Mouse (Mus musculus): ENCODE measurements around the gene Otud4. TPM values are rescaled to one million over a fixed set of nuclear protein-coding genes. Genes with fewer than 3 reads are reported as not detected.
"Not testable (repeated sequence)": the region's sequence is repeated elsewhere in the genome, so short reads cannot be mapped to it uniquely, and the experiment has no call there.

Otud4 gene
- 12.4 and 13.3 TPM in 2 replicates for polyA plus RNA-seq (2015; fragmentation: Nextera tagmentation; extraction: Ambion mirVana)

DNA sequence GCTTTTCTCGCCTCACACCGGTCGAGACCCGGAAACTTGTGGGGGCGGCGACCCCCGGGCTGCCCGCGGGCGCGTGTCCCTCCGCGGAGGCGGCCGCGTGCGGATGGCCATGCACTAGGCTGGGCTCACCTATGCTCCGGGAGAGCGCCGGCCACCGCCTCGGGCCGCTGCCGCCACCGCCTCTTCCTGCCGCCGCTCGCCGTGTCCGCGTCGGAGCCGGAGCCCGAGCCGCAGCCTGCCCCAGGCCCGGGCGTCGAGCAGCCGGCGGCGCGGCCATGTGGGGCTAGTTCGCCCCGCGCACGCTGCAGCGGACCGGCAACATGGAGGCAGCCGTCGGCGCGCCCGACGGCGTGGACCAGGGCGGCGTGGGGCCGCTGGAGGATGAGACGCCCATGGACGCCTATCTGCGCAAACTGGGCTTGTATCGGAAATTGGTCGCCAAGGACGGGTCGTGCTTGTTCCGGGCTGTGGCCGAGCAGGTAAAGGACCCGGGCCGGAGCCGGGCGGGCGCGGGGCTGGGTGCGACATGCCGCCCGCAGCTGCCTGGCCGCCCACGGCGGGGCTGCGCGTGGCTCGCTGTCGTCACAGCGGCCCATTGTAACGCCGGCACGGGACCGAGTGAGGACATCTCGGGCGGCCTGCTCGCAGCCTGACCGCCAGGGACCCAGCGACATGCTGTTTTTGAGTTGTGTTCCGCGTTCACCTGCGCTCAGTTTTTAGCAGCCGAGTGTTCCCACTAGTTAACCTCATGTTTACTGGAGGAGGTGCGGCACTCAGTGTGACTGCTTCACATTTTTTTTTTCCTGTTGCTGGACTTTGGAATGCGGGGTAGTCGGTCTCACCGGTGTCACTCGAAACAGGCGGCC lies at the start of gene Otud4:
Gene Otud4, plus strand, starts transcription at position 33 of the 866 bp plus-strand sequence.
- H3K9me3 ChIP-seq, result peaks cover 5% of the 10 kb centered on the region
- H3K4me3 ChIP-seq, result peak within 1 kb of the TSS; percentile 75
- peak; percentile 53 for ATAC-seq (ENCODE audit: extremely low read depth, insufficient number of reproducible peaks, low FRiP score, low TSS enrichment)
- peaks cover 9% of the 10 kb centered on the region for H3K36me3 ChIP-seq
- peak within 1 kb of the TSS; percentile 77 for H3K4me2 ChIP-seq
- peak within 1 kb of the TSS; percentile 98 for H3K27ac ChIP-seq (replicated peaks)
- peak within 1 kb of the TSS; percentile 98 for H3K9ac ChIP-seq
- no peaks in the 10 kb centered on the region for H3K27me3 ChIP-seq (replicated peaks)
- under 1% methylated on average over 101 of the region's 103 CpGs for WGBS
- H3K4me1 ChIP-seq, result peaks cover 35% of the 10 kb centered on the region

DNA sequence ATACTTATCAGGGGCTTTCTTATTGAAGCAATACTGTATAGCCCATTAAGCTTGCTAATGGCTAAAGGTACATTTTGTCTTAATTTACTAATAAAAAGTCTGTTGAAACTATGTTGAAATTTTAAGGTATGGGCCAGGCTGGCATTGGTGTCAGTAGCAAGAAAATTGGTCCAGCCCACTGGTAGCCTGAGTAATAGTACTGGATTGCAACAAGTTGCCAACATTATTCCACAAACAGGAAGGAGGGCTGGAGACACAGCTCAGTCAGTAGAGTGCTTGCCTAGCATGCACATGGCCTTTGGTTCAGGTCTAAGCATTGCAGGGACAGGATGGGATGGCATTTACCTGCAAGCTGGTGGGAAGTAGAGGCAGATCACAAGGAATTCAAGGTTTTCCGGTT lies 38.5 kb upstream of the Otud4 start:
- no peak overlapping the region for H3K4me3 ChIP-seq
- 74% methylated on average over 1 of the region's 1 CpGs for WGBS
- ATAC-seq (ENCODE audit: extremely low read depth, insufficient number of reproducible peaks, low FRiP score, low TSS enrichment), result no peak

DNA sequence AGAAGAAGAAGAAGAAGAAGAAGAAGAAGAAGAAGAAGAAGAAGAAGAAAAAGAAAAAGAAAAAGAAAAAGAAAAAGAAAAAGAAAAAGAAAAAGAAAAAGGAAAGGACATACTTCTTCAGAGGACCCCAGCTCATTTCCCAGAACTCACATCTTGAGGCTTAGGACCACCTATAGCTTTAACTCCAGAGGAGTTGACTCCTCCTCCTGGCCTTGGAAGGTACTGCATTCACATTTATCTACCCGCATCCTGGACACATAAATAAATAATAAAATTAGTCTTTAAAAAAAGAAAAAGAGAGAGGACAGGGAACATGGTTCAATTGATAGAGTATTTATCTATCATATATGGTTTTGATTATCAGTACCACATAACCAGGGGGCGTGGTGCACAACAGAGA lies 36.2 kb upstream of the Otud4 start:
- WGBS, result 28% methylated on average over 2 of the region's 2 CpGs
- not testable (repeated sequence) for H3K9me3 ChIP-seq; H3K36me3 ChIP-seq; H3K9ac ChIP-seq; H3K27ac ChIP-seq (replicated peaks); ATAC-seq (ENCODE audit: extremely low read depth, insufficient number of reproducible peaks, low FRiP score, low TSS enrichment); H3K4me3 ChIP-seq; H3K4me1 ChIP-seq; H3K4me2 ChIP-seq; H3K27me3 ChIP-seq (replicated peaks)

More for the DNA sequence above, 38.5 kb upstream of the Otud4 start:
- no peak overlapping the region for H3K4me2 ChIP-seq
- no peaks in the 10 kb centered on the region for H3K27me3 ChIP-seq (replicated peaks)
- H3K27ac ChIP-seq (replicated peaks), result no peak overlapping the region
- no peaks in the 10 kb centered on the region for H3K9me3 ChIP-seq
- peaks cover 8% of the 10 kb centered on the region for H3K4me1 ChIP-seq
- no peaks in the 10 kb centered on the region for H3K36me3 ChIP-seq
- no peak overlapping the region for H3K9ac ChIP-seq

- no peak overlapping the region for H3K4me2 ChIP-seq
- H3K9ac ChIP-seq, result no peak overlapping the region
- H3K36me3 ChIP-seq, result no peaks in the 10 kb centered on the region
- peaks cover 12% of the 10 kb centered on the region for H3K4me1 ChIP-seq
- no peak overlapping the region for H3K4me3 ChIP-seq
- no peak for ATAC-seq (ENCODE audit: extremely low read depth, insufficient number of reproducible peaks, low FRiP score, low TSS enrichment)
- no peak overlapping the region for H3K27ac ChIP-seq (replicated peaks)
- no peaks in the 10 kb centered on the region for H3K9me3 ChIP-seq
- no peaks in the 10 kb centered on the region for H3K27me3 ChIP-seq (replicated peaks)
These were observed 33.2 kb upstream of the Otud4 start for GRCm38 (mm10) chr8:79606225-79606624.

DNA sequence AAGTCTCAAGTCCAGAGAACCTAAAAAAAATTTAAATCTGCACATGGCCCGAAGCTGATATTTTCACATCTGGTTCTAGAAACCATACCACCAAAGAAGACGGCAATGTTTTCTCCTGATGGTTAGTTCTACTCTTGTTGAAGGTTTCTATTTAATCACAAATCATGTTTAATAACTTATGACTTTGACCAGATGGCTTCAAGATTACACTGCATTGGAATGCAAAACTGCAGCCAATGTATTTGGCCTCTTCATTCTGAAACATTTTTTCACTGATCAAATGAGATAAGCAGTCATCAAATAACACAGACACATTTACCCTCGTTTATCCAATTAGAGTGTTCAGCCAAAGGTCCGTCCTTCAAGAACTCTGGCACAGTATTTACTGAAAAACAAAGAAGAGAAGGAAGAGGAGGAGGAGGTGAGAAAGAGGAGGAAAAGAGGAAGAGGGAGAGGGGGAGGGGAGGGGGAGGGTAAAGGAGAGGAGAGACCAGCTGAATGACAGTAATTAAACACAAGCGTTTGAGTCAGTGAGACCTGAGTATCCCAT lies 32.6 kb upstream of the Otud4 start:
- no peak for ATAC-seq (ENCODE audit: extremely low read depth, insufficient number of reproducible peaks, low FRiP score, low TSS enrichment)
- Histone ChIP-seq H3K27ac (replicated peaks) (no peak overlapping the region), H3K9ac (no peak overlapping the region), H3K4me1 (peaks cover 16% of the 10 kb centered on the region), H3K27me3 (replicated peaks) (no peaks in the 10 kb centered on the region), H3K4me3 (no peak overlapping the region), H3K9me3 (no peaks in the 10 kb centered on the region), H3K36me3 (no peaks in the 10 kb centered on the region), H3K4me2 (no peak overlapping the region)
- 75% methylated on average over 5 of the region's 5 CpGs for WGBS

DNA sequence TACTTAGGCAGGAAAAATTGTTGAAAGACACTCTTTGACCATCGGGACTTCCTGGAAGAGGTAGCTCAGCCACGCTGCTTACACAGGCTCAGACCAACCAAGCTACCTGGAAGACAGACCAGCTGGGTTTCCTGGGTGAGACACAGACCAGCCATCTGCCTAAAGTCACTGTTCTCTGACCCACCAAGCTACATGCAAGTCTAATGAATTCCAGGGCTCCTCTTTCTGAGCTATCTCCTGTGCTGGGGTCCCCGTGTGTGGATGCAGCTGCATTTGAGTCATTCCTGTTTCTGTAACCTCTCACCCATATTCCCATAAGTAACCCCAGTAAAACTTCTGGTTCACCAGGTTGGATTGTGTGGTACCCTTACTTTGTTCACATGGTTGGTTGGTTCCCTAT lies 30.7 kb upstream of the Otud4 start:
- no peaks in the 10 kb centered on the region for H3K36me3 ChIP-seq
- no peak for ATAC-seq (ENCODE audit: extremely low read depth, insufficient number of reproducible peaks, low FRiP score, low TSS enrichment)
- H3K4me2 ChIP-seq, result no peak overlapping the region
- H3K9me3 ChIP-seq, result no peaks in the 10 kb centered on the region
- H3K4me3 ChIP-seq, result no peak overlapping the region
- H3K27ac ChIP-seq (replicated peaks), result no peak overlapping the region
- peaks cover 33% of the 10 kb centered on the region for H3K4me1 ChIP-seq
- H3K27me3 ChIP-seq (replicated peaks), result no peaks in the 10 kb centered on the region
- H3K9ac ChIP-seq, result no peak overlapping the region
- 70% methylated on average over 3 of the region's 3 CpGs for WGBS

- Histone ChIP-seq H3K36me3 (no peaks in the 10 kb centered on the region), H3K4me2 (no peak overlapping the region), H3K4me3 (no peak overlapping the region), H3K27ac (replicated peaks) (0 out of 2 replicates have a peak overlapping the region, but pooled peaks have one; percentile 29), H3K9ac (no peak overlapping the region), H3K9me3 (no peaks in the 10 kb centered on the region), H3K4me1 (peaks cover 35% of the 10 kb centered on the region), H3K27me3 (replicated peaks) (no peaks in the 10 kb centered on the region)
- ATAC-seq (ENCODE audit: extremely low read depth, insufficient number of reproducible peaks, low FRiP score, low TSS enrichment), result no peak
These were observed 29.1 kb upstream of the Otud4 start for GRCm38 (mm10) chr8:79610268-79610667.

- no peaks in the 10 kb centered on the region for H3K27me3 ChIP-seq (replicated peaks)
- peak overlapping the region; percentile 33; the same call in 1 of the 2 replicates for H3K9ac ChIP-seq
- WGBS, result 63% methylated on average over 6 of the region's 6 CpGs
- H3K36me3 ChIP-seq, result no peaks in the 10 kb centered on the region
- no peak overlapping the region for H3K4me3 ChIP-seq
- peak overlapping the region; percentile 26; the same call in 1 of the 2 replicates for H3K4me2 ChIP-seq
- peaks cover 35% of the 10 kb centered on the region for H3K4me1 ChIP-seq
- H3K27ac ChIP-seq (replicated peaks), result peak overlapping the region; percentile 85
- ATAC-seq (ENCODE audit: extremely low read depth, insufficient number of reproducible peaks, low FRiP score, low TSS enrichment), result no peak
- no peaks in the 10 kb centered on the region for H3K9me3 ChIP-seq
These were observed 27.1 kb upstream of the Otud4 start for GRCm38 (mm10) chr8:79612298-79612697.

DNA sequence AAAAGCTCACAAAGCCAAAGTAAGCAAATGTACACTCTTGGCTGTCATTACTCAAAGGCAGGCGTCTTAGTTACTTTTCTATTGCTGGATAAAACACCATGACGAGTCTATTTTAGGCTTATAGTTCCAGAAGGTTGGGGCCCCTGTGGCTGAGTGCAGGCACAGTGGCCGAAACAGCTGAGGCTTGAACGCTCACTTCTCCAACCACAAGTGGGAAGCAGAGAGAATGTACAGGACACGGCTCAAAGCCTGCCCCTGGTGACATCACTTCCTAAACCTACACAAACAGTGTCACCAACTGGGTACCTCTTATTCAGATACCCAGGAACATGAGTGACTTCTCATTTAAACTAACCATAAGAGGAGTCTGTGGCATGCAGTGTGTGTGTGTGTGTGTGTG lies 26.5 kb upstream of the Otud4 start:
- Histone ChIP-seq H3K36me3 (no peaks in the 10 kb centered on the region), H3K4me1 (peaks cover 35% of the 10 kb centered on the region), H3K27ac (replicated peaks) (peak overlapping the region; percentile 85), H3K9ac (no peak overlapping the region; the same call in 1 of the 2 replicates), H3K4me2 (peak overlapping the region; percentile 26), H3K27me3 (replicated peaks) (no peaks in the 10 kb centered on the region), H3K9me3 (no peaks in the 10 kb centered on the region), H3K4me3 (no peak overlapping the region)
- WGBS, result 7% methylated on average over 5 of the region's 5 CpGs
- peak; percentile 57 for ATAC-seq (ENCODE audit: extremely low read depth, insufficient number of reproducible peaks, low FRiP score, low TSS enrichment)

GRCm38 (mm10) chr8:79615741-79616350 lies 23.6 kb upstream of the Otud4 start:
- Histone ChIP-seq H3K4me1 (peaks cover 52% of the 10 kb centered on the region), H3K9me3 (no peaks in the 10 kb centered on the region), H3K4me2 (no peak overlapping the region), H3K4me3 (no peak overlapping the region), H3K27me3 (replicated peaks) (no peaks in the 10 kb centered on the region), H3K9ac (no peak overlapping the region), H3K27ac (replicated peaks) (no peak overlapping the region), H3K36me3 (no peaks in the 10 kb centered on the region)
- ATAC-seq (ENCODE audit: extremely low read depth, insufficient number of reproducible peaks, low FRiP score, low TSS enrichment), result no peak
- 64% methylated on average over 6 of the region's 6 CpGs for WGBS

DNA sequence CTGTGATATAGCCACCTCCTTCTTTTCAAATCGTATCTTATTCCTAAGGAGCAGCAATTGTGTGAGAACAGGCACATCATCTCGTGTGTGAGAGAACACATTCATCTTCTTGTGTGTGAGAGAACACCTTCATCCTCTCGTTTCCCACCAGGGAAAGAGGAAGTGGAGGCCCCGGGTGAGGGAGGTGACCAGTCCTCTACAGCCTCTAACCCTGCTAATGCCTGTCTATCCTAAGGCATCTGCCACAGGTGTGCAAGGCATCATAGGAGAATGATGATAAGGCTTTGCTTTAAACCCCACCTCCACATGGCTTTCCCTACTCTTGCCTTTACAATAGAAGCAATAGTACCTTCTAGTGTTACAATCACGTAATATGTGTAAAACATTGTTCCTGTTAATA lies 20.5 kb upstream of the Otud4 start:
- 34% methylated on average over 5 of the region's 5 CpGs for WGBS
- Histone ChIP-seq H3K4me2 (no peak overlapping the region), H3K4me3 (no peak overlapping the region)

More for the DNA sequence above, 20.5 kb upstream of the Otud4 start:
- H3K9me3 ChIP-seq, result no peaks in the 10 kb centered on the region
- peak overlapping the region; percentile 94 for H3K27ac ChIP-seq (replicated peaks)
- H3K36me3 ChIP-seq, result no peaks in the 10 kb centered on the region
- no peak for ATAC-seq (ENCODE audit: extremely low read depth, insufficient number of reproducible peaks, low FRiP score, low TSS enrichment)
- peak overlapping the region; percentile 45; the same call in 1 of the 2 replicates for H3K9ac ChIP-seq
- peaks cover 37% of the 10 kb centered on the region for H3K4me1 ChIP-seq
- H3K27me3 ChIP-seq (replicated peaks), result no peaks in the 10 kb centered on the region
